ENCODE assay signal across 9 mouse cellular contexts in genomic region chr4:87362201-87362600, GRCm38 (mm10).
DNase-seq lines count a peak whose midpoint lies in the region; ATAC-seq and TF ChIP-seq lines count a peak whose summit lies in the region.
"Had no signal": no experiment of that assay in that cellular context is flagged by ENCODE, and none has a peak within 500 bp of the region (broad histone marks: within the 10 kb centered on the region; RNA-seq: fewer than 3 reads in every experiment).

No protein-coding gene starts in this region.

- WGBS in lung, embryonic 14.5 days = 17% methylated on average over 6 of the region's 6 CpGs
- WGBS in hindbrain, embryonic 16.5 days = 8% methylated on average over 6 of the region's 6 CpGs
- WGBS in midbrain, embryonic 13.5 days = 10% methylated on average over 6 of the region's 6 CpGs

- no peak overlapping the region for H3K9ac ChIP-seq in lung, embryonic 14.5 days
- no peak overlapping the region for H3K9ac ChIP-seq in hindbrain, embryonic 16.5 days (ENCODE audit: low read depth, low read length)
- H3K9ac ChIP-seq in midbrain, embryonic 13.5 days (replicated peaks) = no peak overlapping the region
- H3K9ac ChIP-seq: limb, embryonic 12.5 days had no signal

- peak; percentile 57 for TF ChIP-seq CTCF in lung, embryonic 14.5 days (IDR thresholded peaks at IDR 0.05; ENCODE audit: low read depth)

- H3K4me3 ChIP-seq in lung, embryonic 14.5 days (ENCODE audit: low read depth, low read length) = no peak overlapping the region
- no peak overlapping the region for H3K4me3 ChIP-seq in hindbrain, embryonic 16.5 days (ENCODE audit: low read length)
- no peak overlapping the region for H3K4me3 ChIP-seq in midbrain, embryonic 13.5 days (replicated peaks)
- H3K4me3 ChIP-seq: limb, embryonic 12.5 days had no signal

- H3K36me3 ChIP-seq in lung, embryonic 14.5 days (ENCODE audit: insufficient read depth) = no peaks in the 10 kb centered on the region
- H3K36me3 ChIP-seq in hindbrain, embryonic 16.5 days (ENCODE audit: control insufficient read depth, insufficient read depth, low read length) = no peaks in the 10 kb centered on the region
- no peaks in the 10 kb centered on the region for H3K36me3 ChIP-seq in midbrain, embryonic 13.5 days
- H3K36me3 ChIP-seq: limb, embryonic 12.5 days had no signal

- no peak for ATAC-seq in lung, embryonic 14.5 days (ENCODE audit: insufficient read depth)
- peak; percentile 96 for ATAC-seq in hindbrain, embryonic 16.5 days
- ATAC-seq in midbrain, embryonic 13.5 days = peak; percentile 96
- ATAC-seq in activated CD4-positive, CD25-positive, alpha-beta regulatory T cell, adult 4 months = no peak

- H3K4me2 ChIP-seq in lung, embryonic 14.5 days = no peak overlapping the region
- no peak overlapping the region for H3K4me2 ChIP-seq in hindbrain, embryonic 16.5 days (ENCODE audit: low read length)
- no peak overlapping the region for H3K4me2 ChIP-seq in midbrain, embryonic 13.5 days (replicated peaks)
- H3K4me2 ChIP-seq: limb, embryonic 12.5 days had no signal

- DNase-seq in lung, embryonic 14.5 days = peak; percentile 59
- no peak for DNase-seq in lung, postnatal 36 days
- DNase-seq in embryo, embryonic 10 days (ENCODE audit: low spot score) = peak; percentile 71
- no peak for DNase-seq in spleen, postnatal 10 days (ENCODE audit: low spot score in 2 of 2)
- DNase-seq in urinary bladder, postnatal 4 days (ENCODE audit: low spot score in 2 of 2) = no peak

- H3K27me3 ChIP-seq in lung, embryonic 14.5 days (ENCODE audit: insufficient read depth, low read length) = no peaks in the 10 kb centered on the region
- no peaks in the 10 kb centered on the region for H3K27me3 ChIP-seq in hindbrain, embryonic 16.5 days (replicated peaks; ENCODE audit: control insufficient read depth, insufficient read depth, low read length)
- H3K27me3 ChIP-seq in midbrain, embryonic 13.5 days = 0 out of 2 replicates have a peak, but pooled peaks cover 5% of the 10 kb centered on the region

- H3K4me1 ChIP-seq in lung, embryonic 14.5 days (ENCODE audit: insufficient read depth) = no peaks in the 10 kb centered on the region
- H3K4me1 ChIP-seq in hindbrain, embryonic 16.5 days (ENCODE audit: control insufficient read depth, insufficient read depth, low read depth, low read length) = no peaks in the 10 kb centered on the region
- 0 out of 2 replicates have a peak, but pooled peaks cover 2% of the 10 kb centered on the region for H3K4me1 ChIP-seq in midbrain, embryonic 13.5 days (replicated peaks)

- H3K9me3 ChIP-seq in lung, embryonic 14.5 days (ENCODE audit: low read depth, low read length) = no peaks in the 10 kb centered on the region
- no peaks in the 10 kb centered on the region for H3K9me3 ChIP-seq in hindbrain, embryonic 16.5 days (ENCODE audit: control insufficient read depth, low read length)
- no peaks in the 10 kb centered on the region for H3K9me3 ChIP-seq in midbrain, embryonic 13.5 days
- H3K9me3 ChIP-seq: limb, embryonic 12.5 days had no signal

- H3K27ac ChIP-seq in lung, embryonic 14.5 days (ENCODE audit: low read depth) = no peak overlapping the region
- no peak overlapping the region for H3K27ac ChIP-seq in hindbrain, embryonic 16.5 days (ENCODE audit: low read depth, low read length)
- no peak overlapping the region for H3K27ac ChIP-seq in midbrain, embryonic 13.5 days
- H3K27ac ChIP-seq: limb, embryonic 12.5 days had no signal

Comparison
In these comparisons a context has a peak if more than half of its experiments do, and no peak if none do; other contexts are left out.
1. DNase-seq: peak in lung, embryonic 14.5 days (single experiment) and embryo, embryonic 10 days (single experiment); none in lung, postnatal 36 days (single experiment), spleen, postnatal 10 days (0 of 2) and urinary bladder, postnatal 4 days (0 of 2).
2. ATAC-seq: peak in hindbrain, embryonic 16.5 days (single experiment) and midbrain, embryonic 13.5 days (single experiment); none in lung, embryonic 14.5 days (single experiment) and activated CD4-positive, CD25-positive, alpha-beta regulatory T cell, adult 4 months (single experiment).